Mouse (Mus musculus) CD4-positive helper T cell, adult 2 months (primary cell): ENCODE data around the gene Pecr.
"Not testable (repeated sequence)": the region's sequence is repeated elsewhere in the genome, so short reads cannot be mapped to it uniquely, and the experiment has no call there.

ENCODE experiments used
- DNase-seq: peaks from one replicate; pipeline ENCODE4 v3.0.0-alpha.2; 2012; ENCODE audit warnings: low read depth, missing footprints, low spot score

Pecr gene

GRCm38 (mm10) chr1:72237007-72237775 is 46.9 kb downstream of the Pecr start:
- DNase-seq, result no peak

GRCm38 (mm10) chr1:72236363-72237006 is 47.6 kb downstream of the Pecr start:
- peak; percentile 40 for DNase-seq

GRCm38 (mm10) chr1:72232592-72232991 is 51.5 kb downstream of the Pecr start:
- DNase-seq, result not testable (repeated sequence)

- DNase-seq, result no peak
These were observed 55.1 kb downstream of the Pecr start for GRCm38 (mm10) chr1:72228974-72229373.

GRCm38 (mm10) chr1:72227546-72227945 is 56.6 kb downstream of the Pecr start:
- no peak for DNase-seq

GRCm38 (mm10) chr1:72226887-72227481 is 57.1 kb downstream of the Pecr start:
- no peak for DNase-seq

GRCm38 (mm10) chr1:72226172-72226886 is 57.8 kb downstream of the Pecr start:
- peak; percentile 59 for DNase-seq

GRCm38 (mm10) chr1:72225720-72226171 is 58.4 kb downstream of the Pecr start:
- DNase-seq, result peak; percentile 91

- no peak for DNase-seq
These were observed 58.9 kb downstream of the Pecr start for GRCm38 (mm10) chr1:72225054-72225718.

- DNase-seq, result no peak
These were observed 64.1 kb downstream of the Pecr start for GRCm38 (mm10) chr1:72220008-72220407.

- no peak for DNase-seq
These were observed 65.0 kb downstream of the Pecr start for GRCm38 (mm10) chr1:72219116-72219515.

GRCm38 (mm10) chr1:72218626-72219025 is 65.5 kb downstream of the Pecr start:
- DNase-seq, result no peak

GRCm38 (mm10) chr1:72216761-72217160 is 67.4 kb downstream of the Pecr start:
- no peak for DNase-seq

GRCm38 (mm10) chr1:72215174-72215573 is 68.9 kb downstream of the Pecr start:
- DNase-seq, result no peak

GRCm38 (mm10) chr1:72214470-72214961 is 69.6 kb downstream of the Pecr start:
- DNase-seq, result no peak

GRCm38 (mm10) chr1:72213954-72214353 is 70.2 kb downstream of the Pecr start:
- no peak for DNase-seq

- DNase-seq, result peak; percentile 42
These were observed 72.1 kb downstream of the Pecr start, which contains the start of gene Mreg for GRCm38 (mm10) chr1:72211701-72212699. Mreg (minus strand) TSS chr1:72212307.

GRCm38 (mm10) chr1:72210803-72211679 is 73.1 kb downstream of the Pecr start:
- no peak for DNase-seq
